Mouse (Mus musculus) olfactory bulb, adult 2 months (tissue): Measurements from ENCODE around the gene Hfm1.

Experiments
- CTCF ChIP-seq: fragments of 200-500 bp; IDR thresholded peaks from 2 replicates; pipeline ENCODE4 v1.5.1; 2012; ENCODE audit warnings: low read depth, mild to moderate bottlenecking, low read length, moderate library complexity; ENCODE audit not compliant: insufficient read depth
- POLR2A ChIP-seq: fragments of 200-500 bp; IDR thresholded peaks from 2 replicates; pipeline ENCODE4 v1.6.1; 2012; ENCODE audit warnings: mild to moderate bottlenecking, low read depth, low read length, moderate library complexity; ENCODE audit not compliant: insufficient read depth

- TF ChIP-seq CTCF (no peak), POLR2A (no peak)
Measured at GRCm38 (mm10) chr5:106790496-106791240, 135.5 kb downstream of the Hfm1 start.
